Mouse (Mus musculus): ENCODE measurements at regions not wholly inside any gene's neighbourhood (a gene's known extent, or its start where the extent isn't known, plus 50 kb on each side); places are given as distances from the start of the nearest gene placed in this dataset.

- TF ChIP-seq GATA1 (IDR thresholded peaks at IDR 0.05; ENCODE audit: borderline replicate concordance, low read length), result no peak
- TF ChIP-seq FLI1 (IDR thresholded peaks at IDR 0.05; ENCODE audit: low read length), result no peak
- peak overlapping the region; percentile 51 for H3K4me3 ChIP-seq (replicated peaks)
- peaks cover 95% of the 10 kb centered on the region for H3K27me3 ChIP-seq (replicated peaks)
- no peaks in the 10 kb centered on the region for H3K36me3 ChIP-seq (replicated peaks; ENCODE audit: low read length)
- H3K4me1 ChIP-seq, result peaks cover 91% of the 10 kb centered on the region
- 0 out of 2 replicates have a peak, but pooled peaks cover 4% of the 10 kb centered on the region for H3K9me3 ChIP-seq
Measured at GRCm38 (mm10) chr2:167849999-167850552, 81.8 kb upstream of the Ptpn1 start.

DNA sequence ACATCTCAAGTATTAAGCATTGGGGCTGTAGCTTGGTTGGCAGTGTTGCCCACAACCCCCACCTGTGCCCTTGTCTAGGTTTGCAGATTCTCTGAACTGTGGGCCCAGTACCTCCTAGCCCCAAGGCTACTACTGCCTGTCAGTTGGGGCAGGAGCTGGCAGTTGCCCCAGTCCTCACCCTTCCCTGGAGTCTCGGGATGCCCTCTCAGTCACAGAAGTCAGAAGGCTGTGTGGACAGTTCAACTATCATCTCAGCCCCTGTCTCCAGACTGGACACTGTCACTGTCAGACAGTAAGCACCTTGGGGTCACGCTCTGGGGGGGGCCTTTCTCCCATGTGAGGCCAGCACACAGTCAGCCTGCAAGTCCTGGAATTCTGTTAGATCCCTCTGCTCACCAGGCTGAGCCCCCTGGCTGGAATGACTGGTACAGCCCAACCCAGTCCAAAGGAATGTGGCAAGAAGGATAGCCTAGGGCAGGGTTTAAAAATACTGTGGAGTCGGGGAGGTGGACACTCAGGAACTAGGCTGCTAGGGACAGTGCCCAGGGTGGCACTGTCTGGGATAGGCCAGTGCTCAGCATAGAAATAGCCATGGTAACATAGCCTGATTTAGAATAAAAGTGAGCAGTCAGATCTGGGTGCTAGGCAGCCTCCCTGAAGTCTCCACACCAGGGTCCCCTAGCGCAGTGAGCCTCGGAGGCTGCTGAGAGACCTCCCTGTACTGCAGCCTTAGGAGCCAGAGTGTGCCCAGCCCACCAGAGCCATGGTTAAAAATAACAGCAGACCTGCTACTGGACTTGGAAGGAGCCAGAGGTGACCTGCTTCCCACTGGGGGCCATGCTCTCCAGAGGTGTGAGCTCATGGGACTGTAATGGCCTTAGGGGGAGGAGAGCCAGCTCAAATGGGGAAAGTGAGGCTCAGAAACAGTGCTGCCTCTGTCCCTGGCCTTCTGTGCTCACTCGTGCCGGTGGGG, 83.1 kb upstream of the Ptpn1 start:
- H3K4me1 ChIP-seq, result peaks cover 94% of the 10 kb centered on the region
- H3K27me3 ChIP-seq (replicated peaks), result peaks cover 94% of the 10 kb centered on the region
- no peaks in the 10 kb centered on the region for H3K9me3 ChIP-seq
- TF ChIP-seq GATA1 (IDR thresholded peaks at IDR 0.05; ENCODE audit: borderline replicate concordance, low read length), result no peak
- TF ChIP-seq FLI1 (IDR thresholded peaks at IDR 0.05; ENCODE audit: low read length), result no peak
- H3K36me3 ChIP-seq (replicated peaks; ENCODE audit: low read length), result no peaks in the 10 kb centered on the region
- H3K4me3 ChIP-seq (replicated peaks), result no peak overlapping the region

GRCm38 (mm10) chr2:167847281-167848077, 84.4 kb upstream of the Ptpn1 start:
- no peak for TF ChIP-seq FLI1 (IDR thresholded peaks at IDR 0.05; ENCODE audit: low read length)
- no peak for TF ChIP-seq GATA1 (IDR thresholded peaks at IDR 0.05; ENCODE audit: borderline replicate concordance, low read length)
- Histone ChIP-seq H3K9me3 (no peaks in the 10 kb centered on the region), H3K4me1 (peaks cover 94% of the 10 kb centered on the region), H3K27me3 (replicated peaks) (peaks cover 93% of the 10 kb centered on the region), H3K36me3 (replicated peaks; ENCODE audit: low read length) (no peaks in the 10 kb centered on the region), H3K4me3 (replicated peaks) (no peak overlapping the region)

DNA sequence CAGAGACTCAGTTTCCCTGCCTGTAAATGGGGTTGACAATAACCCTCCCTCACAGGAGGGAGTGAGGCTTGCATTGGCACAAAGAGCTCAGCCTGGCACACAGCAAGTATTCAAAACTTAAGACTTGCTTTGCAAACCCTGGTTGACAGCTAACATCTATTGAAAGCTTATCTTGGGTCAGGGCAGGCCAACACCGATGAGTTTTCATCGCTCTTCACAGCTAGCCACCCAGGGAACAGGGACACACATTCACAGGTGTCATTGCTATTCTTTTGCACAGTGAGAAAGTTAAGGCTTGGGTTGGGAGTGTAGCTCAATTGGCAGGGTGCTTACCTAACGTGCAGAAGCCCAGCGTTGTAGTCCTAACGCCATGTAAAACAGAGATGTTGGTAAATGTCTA, 86.5 kb upstream of the Ptpn1 start:
- H3K4me1 ChIP-seq, result peaks cover 92% of the 10 kb centered on the region
- TF ChIP-seq FLI1 (IDR thresholded peaks at IDR 0.05; ENCODE audit: low read length), result no peak
- no peak for TF ChIP-seq GATA1 (IDR thresholded peaks at IDR 0.05; ENCODE audit: borderline replicate concordance, low read length)
- no peak overlapping the region for H3K4me3 ChIP-seq (replicated peaks)
- H3K9me3 ChIP-seq, result no peaks in the 10 kb centered on the region
- peaks cover 83% of the 10 kb centered on the region for H3K27me3 ChIP-seq (replicated peaks)
- H3K36me3 ChIP-seq (replicated peaks; ENCODE audit: low read length), result no peaks in the 10 kb centered on the region

DNA sequence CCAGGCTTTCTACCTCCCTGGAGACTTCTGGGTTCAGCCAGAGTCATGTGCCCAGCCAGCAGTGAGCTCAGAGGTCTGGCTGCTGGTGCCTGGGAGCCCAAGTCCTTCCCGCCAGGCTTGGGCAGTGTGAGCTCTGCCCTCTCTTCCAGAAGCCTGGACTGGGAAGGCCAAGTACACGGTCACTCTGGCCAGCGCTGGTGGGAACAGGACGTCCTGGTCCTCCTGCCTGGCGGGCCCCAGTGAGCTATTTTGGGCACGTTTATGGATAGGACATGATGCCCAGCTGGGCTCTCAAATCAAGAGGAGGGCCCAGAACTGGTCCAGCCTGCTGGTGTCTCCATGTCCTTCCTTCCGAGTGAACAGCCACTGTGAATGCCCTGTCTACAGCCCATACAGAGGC, 87.3 kb upstream of the Ptpn1 start:
- Histone ChIP-seq H3K36me3 (replicated peaks; ENCODE audit: low read length) (no peaks in the 10 kb centered on the region), H3K9me3 (no peaks in the 10 kb centered on the region), H3K4me1 (peaks cover 92% of the 10 kb centered on the region), H3K4me3 (replicated peaks) (no peak overlapping the region), H3K27me3 (replicated peaks) (peaks cover 75% of the 10 kb centered on the region)
- no peak for TF ChIP-seq GATA1 (IDR thresholded peaks at IDR 0.05; ENCODE audit: borderline replicate concordance, low read length)
- no peak for TF ChIP-seq FLI1 (IDR thresholded peaks at IDR 0.05; ENCODE audit: low read length)

- H3K27me3 ChIP-seq (replicated peaks), result peaks cover 71% of the 10 kb centered on the region
- H3K4me3 ChIP-seq (replicated peaks), result no peak overlapping the region
- TF ChIP-seq FLI1 (IDR thresholded peaks at IDR 0.05; ENCODE audit: low read length) (no peak), GATA1 (IDR thresholded peaks at IDR 0.05; ENCODE audit: borderline replicate concordance, low read length) (no peak)
- peaks cover 92% of the 10 kb centered on the region for H3K4me1 ChIP-seq
- no peaks in the 10 kb centered on the region for H3K36me3 ChIP-seq (replicated peaks; ENCODE audit: low read length)
- no peaks in the 10 kb centered on the region for H3K9me3 ChIP-seq
Measured at GRCm38 (mm10) chr2:167843921-167844320, 87.9 kb upstream of the Ptpn1 start.

GRCm38 (mm10) chr2:167842993-167843392, 88.9 kb upstream of the Ptpn1 start:
- H3K4me1 ChIP-seq, result peaks cover 92% of the 10 kb centered on the region

GRCm38 (mm10) chr2:167842473-167842872, 89.4 kb upstream of the Ptpn1 start:
- Histone ChIP-seq H3K4me1 (peaks cover 93% of the 10 kb centered on the region), H3K36me3 (replicated peaks; ENCODE audit: low read length) (no peaks in the 10 kb centered on the region), H3K4me3 (replicated peaks) (peak overlapping the region; percentile 38), H3K27me3 (replicated peaks) (peaks cover 69% of the 10 kb centered on the region), H3K9me3 (no peaks in the 10 kb centered on the region)
- no peak for TF ChIP-seq GATA1 (IDR thresholded peaks at IDR 0.05; ENCODE audit: borderline replicate concordance, low read length)
- TF ChIP-seq FLI1 (IDR thresholded peaks at IDR 0.05; ENCODE audit: low read length), result no peak

More at GRCm38 (mm10) chr2:167842993-167843392, 88.9 kb upstream of the Ptpn1 start:
- Histone ChIP-seq H3K4me3 (replicated peaks) (no peak overlapping the region), H3K27me3 (replicated peaks) (peaks cover 69% of the 10 kb centered on the region), H3K9me3 (no peaks in the 10 kb centered on the region), H3K36me3 (replicated peaks; ENCODE audit: low read length) (no peaks in the 10 kb centered on the region)
- no peak for TF ChIP-seq GATA1 (IDR thresholded peaks at IDR 0.05; ENCODE audit: borderline replicate concordance, low read length)

DNA sequence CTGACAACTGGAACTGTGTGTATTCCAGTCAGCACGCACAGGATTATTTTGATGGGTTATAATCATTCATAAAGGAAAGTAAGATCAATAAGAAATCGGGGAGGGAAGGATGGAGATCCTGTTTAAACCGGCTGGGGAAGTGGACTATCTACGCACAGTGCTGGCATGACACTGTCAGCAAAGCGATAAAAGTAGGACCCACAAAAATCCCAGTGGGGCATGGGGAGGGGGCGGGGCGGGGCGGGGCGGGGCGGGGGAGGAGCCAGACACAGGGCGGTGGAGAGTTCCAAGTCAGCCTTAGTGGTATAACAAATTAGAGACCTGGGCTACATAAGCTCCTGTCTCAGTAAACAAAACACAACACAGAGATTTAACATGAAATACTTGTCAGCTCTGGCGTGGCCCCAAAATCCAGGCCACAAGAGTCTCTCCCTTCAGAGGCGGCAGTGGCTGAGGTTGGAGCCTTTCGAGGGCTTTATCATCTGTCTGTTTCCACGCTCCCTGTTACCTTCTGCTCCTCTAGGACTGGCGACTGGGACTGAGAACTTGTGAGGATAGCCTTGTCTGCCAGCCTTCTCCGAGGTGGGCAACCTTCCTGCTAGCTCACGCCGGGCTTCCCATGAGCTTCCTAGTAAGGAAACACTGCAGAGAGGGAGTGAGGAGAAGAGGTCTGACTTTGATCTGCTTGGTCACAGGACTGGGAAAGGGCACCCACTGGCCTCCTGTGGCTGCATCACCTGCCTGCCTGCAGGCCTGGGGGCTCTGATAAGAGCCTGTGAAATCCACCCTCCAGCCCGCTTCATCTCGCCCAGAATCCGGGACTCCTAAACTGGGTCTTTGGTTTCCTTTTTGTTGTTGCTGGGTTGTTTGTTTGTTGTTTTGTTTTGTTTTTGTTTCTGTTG, 90.3 kb upstream of the Ptpn1 start:
- H3K36me3 ChIP-seq (replicated peaks; ENCODE audit: low read length), result no peaks in the 10 kb centered on the region
- H3K9me3 ChIP-seq, result no peaks in the 10 kb centered on the region
- H3K4me3 ChIP-seq (replicated peaks), result no peak overlapping the region
- peaks cover 93% of the 10 kb centered on the region for H3K4me1 ChIP-seq
- peaks cover 65% of the 10 kb centered on the region for H3K27me3 ChIP-seq (replicated peaks)
- TF ChIP-seq GATA1 (IDR thresholded peaks at IDR 0.05; ENCODE audit: borderline replicate concordance, low read length) (no peak), FLI1 (IDR thresholded peaks at IDR 0.05; ENCODE audit: low read length) (no peak)

Data from megakaryocyte, embryonic 14.5 days (primary cell).